Mouse (Mus musculus) stomach, postnatal 0 days (tissue): Measurements from ENCODE around the gene Gm10645. TPM values are rescaled to one million over a fixed set of nuclear protein-coding genes. Genes with fewer than 3 reads are reported as not detected.

ENCODE experiments used
- ATAC-seq: fragments of 200-750 bp; cut with Nextera tagmentation; 2 replicates; pipeline ENCODE4 v1.8.0; 2017; ENCODE audit not compliant: low FRiP score, low TSS enrichment
- DNase-seq: peaks from one replicate; pipeline ENCODE4 v3.0.0-alpha.2; 2016; ENCODE audit warnings: low spot score
- H3K27ac ChIP-seq: fragments of 300-500 bp; sonication (generic); replicated peaks from 2 replicates; pipeline ENCODE4 v1.5.1; 2014; ENCODE audit warnings: mild to moderate bottlenecking, control low read depth
- H3K27me3 ChIP-seq: fragments of 300-500 bp; sonication (generic); 2 replicates; pipeline ENCODE4 v1.6.1; 2014; ENCODE audit warnings: low read length; ENCODE audit not compliant: control insufficient read depth, insufficient read depth
- H3K36me3 ChIP-seq: fragments of 300-500 bp; sonication (generic); 2 replicates; pipeline ENCODE4 v1.6.1; 2014; ENCODE audit warnings: low read length, mixed read lengths; ENCODE audit not compliant: control insufficient read depth, insufficient read depth
- H3K4me1 ChIP-seq: fragments of 300-500 bp; sonication (generic); replicated peaks from 2 replicates; pipeline ENCODE4 v1.6.1; 2014; ENCODE audit warnings: antibody characterized with exemption; ENCODE audit not compliant: control insufficient read depth, insufficient read depth
- H3K4me2 ChIP-seq: fragments of 300-500 bp; sonication (generic); replicated peaks from 2 replicates; pipeline ENCODE4 v1.6.1; 2014; ENCODE audit warnings: low read depth, mild to moderate bottlenecking, control low read depth, moderate library complexity
- H3K4me3 ChIP-seq: fragments of 300-500 bp; sonication (generic); 2 replicates; pipeline ENCODE4 v1.5.1; 2014; ENCODE audit warnings: low read depth, low read length, control low read depth
- H3K9ac ChIP-seq: fragments of 300-500 bp; sonication (generic); 2 replicates; pipeline ENCODE4 v1.6.1; 2014; ENCODE audit warnings: mild to moderate bottlenecking, low read length, control low read depth, mixed read lengths
- H3K9me3 ChIP-seq: fragments of 300-500 bp; sonication (generic); 2 replicates; pipeline ENCODE4 v1.6.1; 2016; ENCODE audit warnings: low read length; ENCODE audit not compliant: control insufficient read depth
- CTCF ChIP-seq: IDR thresholded peaks from 2 replicates; pipeline ENCODE4 v1.5.1; 2016; ENCODE audit warnings: antibody characterized with exemption, low read depth, mild to moderate bottlenecking, moderate library complexity
- EP300 ChIP-seq: optimal IDR thresholded peaks from 2 replicates; pipeline ENCODE3; 2016; ENCODE audit warnings: antibody characterized with exemption
- WGBS: fragments of 180-500 bp; shearing (Covaris S2); extraction: QIAGEN DNeasy Blood & Tissue Kit; methylation state at CpG from one replicate; pipeline ENCODE4 v1.1.7; 2014; 5-methylcytosine and 5-hydroxymethylcytosine counted together
- polyA plus RNA-seq: library from polyadenylated mRNA; unstranded; fragments of >200 nt; fragmentation: Nextera tagmentation; extraction: Ambion mirVana; gene quantifications from 2 replicates; pipeline ENCODE4 v1.2.1, GENCODE M21; 2015

Gm10645 gene
- polyA plus RNA-seq, 1 experiment from 2014 or later = 3.3 TPM

GRCm38 (mm10) chr8:83186376-83186775 lies 20.4 kb upstream of the Gm10645 start:
- no peak overlapping the region for H3K9ac ChIP-seq
- H3K4me1 ChIP-seq = no peaks in the 10 kb centered on the region; the same call in 1 of the 2 replicates
- DNase-seq = no peak
- ATAC-seq = no peak
- H3K4me2 ChIP-seq = no peak overlapping the region
- H3K9me3 ChIP-seq = no peaks in the 10 kb centered on the region
- no peak overlapping the region for H3K4me3 ChIP-seq
- TF ChIP-seq CTCF = no peak
- no peak for TF ChIP-seq EP300
- no peak overlapping the region for H3K27ac ChIP-seq
- H3K36me3 ChIP-seq = no peaks in the 10 kb centered on the region
- H3K27me3 ChIP-seq = no peaks in the 10 kb centered on the region
- whole genome bisulfite sequencing = 14% methylated on average over 6 of the region's 6 CpGs

- WGBS = 37% methylated on average over 5 of the region's 5 CpGs
- TF ChIP-seq EP300 (no peak), CTCF (no peak)
- Histone ChIP-seq H3K4me3 (no peak overlapping the region), H3K4me2 (no peak overlapping the region), H3K27me3 (no peaks in the 10 kb centered on the region), H3K4me1 (peaks cover 3% of the 10 kb centered on the region; the same call in 1 of the 2 replicates), H3K9ac (no peak overlapping the region), H3K9me3 (no peaks in the 10 kb centered on the region), H3K36me3 (no peaks in the 10 kb centered on the region), H3K27ac (peak overlapping the region; percentile 82)
- DNase-seq (no peak), ATAC-seq (peak; percentile 25; the same call in 1 of the 2 replicates)
These were observed 16.8 kb upstream of the Gm10645 start for GRCm38 (mm10) chr8:83182784-83183183.

GRCm38 (mm10) chr8:83181851-83182482 lies 16.0 kb upstream of the Gm10645 start:
- WGBS = 25% methylated on average over 6 of the region's 6 CpGs
- Histone ChIP-seq H3K9me3 (no peaks in the 10 kb centered on the region), H3K27me3 (no peaks in the 10 kb centered on the region), H3K4me1 (peaks cover 3% of the 10 kb centered on the region; the same call in 1 of the 2 replicates), H3K9ac (no peak overlapping the region), H3K36me3 (no peaks in the 10 kb centered on the region), H3K27ac (peak overlapping the region; percentile 86), H3K4me2 (no peak overlapping the region), H3K4me3 (no peak overlapping the region)
- peak; percentile 52 for ATAC-seq
- no peak for DNase-seq
- no peak for TF ChIP-seq CTCF
- no peak for TF ChIP-seq EP300

GRCm38 (mm10) chr8:83178228-83178742 lies 12.3 kb upstream of the Gm10645 start:
- Histone ChIP-seq H3K4me2 (peak overlapping the region; percentile 23; the same call in 1 of the 2 replicates), H3K27ac (peak overlapping the region; percentile 73), H3K9ac (no peak overlapping the region), H3K4me3 (no peak overlapping the region), H3K36me3 (no peaks in the 10 kb centered on the region), H3K27me3 (no peaks in the 10 kb centered on the region), H3K4me1 (peaks cover 3% of the 10 kb centered on the region; the same call in 1 of the 2 replicates), H3K9me3 (no peaks in the 10 kb centered on the region)
- WGBS = 13% methylated on average over 9 of the region's 9 CpGs
- TF ChIP-seq EP300 (no peak), CTCF (peak; percentile 68)
- ATAC-seq (peak; percentile 62), DNase-seq (peak; percentile 67)

GRCm38 (mm10) chr8:83177317-83178195 lies 11.6 kb upstream of the Gm10645 start:
- H3K9ac ChIP-seq = no peak overlapping the region

More at GRCm38 (mm10) chr8:83177317-83178195, 11.6 kb upstream of the Gm10645 start:
- H3K4me3 ChIP-seq = no peak overlapping the region
- H3K4me2 ChIP-seq = peak overlapping the region; percentile 23; the same call in 1 of the 2 replicates
- no peak for TF ChIP-seq CTCF
- TF ChIP-seq EP300 = no peak
- H3K27me3 ChIP-seq = no peaks in the 10 kb centered on the region
- WGBS = 30% methylated on average over 10 of the region's 11 CpGs
- peak overlapping the region; percentile 73 for H3K27ac ChIP-seq
- H3K36me3 ChIP-seq = no peaks in the 10 kb centered on the region
- ATAC-seq (no peak), DNase-seq (no peak)
- no peaks in the 10 kb centered on the region for H3K9me3 ChIP-seq
- 0 out of 2 replicates have a peak, but pooled peaks cover 3% of the 10 kb centered on the region for H3K4me1 ChIP-seq
